Mouse (Mus musculus) embryonic facial prominence, embryonic 11.5 days (tissue): ENCODE results near the gene Gm26897. TPM values are rescaled to one million over a fixed set of nuclear protein-coding genes. Genes with fewer than 3 reads are reported as not detected.

Experiments used
- ATAC-seq: fragments of 200-750 bp; cut with Nextera tagmentation; replicated peaks from 2 replicates; pipeline ENCODE4 v1.8.0; 2017; ENCODE audit warnings: low read depth; ENCODE audit not compliant: insufficient number of reproducible peaks, low FRiP score, low TSS enrichment
- DNase-seq: peaks from one replicate; pipeline ENCODE4 v3.0.0-alpha.2; 2015; ENCODE audit warnings: low spot score
- H3K27ac ChIP-seq: fragments of 300-500 bp; sonication (generic); replicated peaks from 2 replicates; pipeline ENCODE4 v1.5.1; 2014; ENCODE audit warnings: mild to moderate bottlenecking, low read depth, low read length, control low read depth
- H3K27me3 ChIP-seq: fragments of 300-500 bp; sonication (generic); 2 replicates; pipeline ENCODE4 v1.6.1; 2014; ENCODE audit warnings: mild to moderate bottlenecking, low read length, moderate library complexity, mixed read lengths; ENCODE audit not compliant: control insufficient read depth, insufficient read depth
- H3K36me3 ChIP-seq: fragments of 300-500 bp; sonication (generic); replicated peaks from 2 replicates; pipeline ENCODE4 v1.6.1; 2014; ENCODE audit warnings: low read depth, mild to moderate bottlenecking, low read length, moderate library complexity, mixed read lengths; ENCODE audit not compliant: control insufficient read depth, insufficient read depth
- H3K4me1 ChIP-seq: fragments of 300-500 bp; sonication (generic); 2 replicates; pipeline ENCODE4 v1.6.1; 2014; ENCODE audit warnings: low read length, mixed read lengths; ENCODE audit not compliant: control insufficient read depth, insufficient read depth
- H3K4me2 ChIP-seq: fragments of 300-500 bp; sonication (generic); 2 replicates; pipeline ENCODE4 v1.6.1; 2014; ENCODE audit warnings: low read depth, mild to moderate bottlenecking, control low read depth, low read length, moderate library complexity
- H3K4me3 ChIP-seq: fragments of 300-500 bp; sonication (generic); 2 replicates; pipeline ENCODE4 v1.5.1; 2014; ENCODE audit warnings: low read depth, low read length, control low read depth
- H3K9ac ChIP-seq: fragments of 300-500 bp; sonication (generic); replicated peaks from 2 replicates; pipeline ENCODE4 v1.6.1; 2014; ENCODE audit warnings: mild to moderate bottlenecking, control low read depth, low read length
- H3K9me3 ChIP-seq: fragments of 300-500 bp; sonication (generic); replicated peaks from 2 replicates; pipeline ENCODE4 v1.6.1; 2016; ENCODE audit warnings: mild to moderate bottlenecking, low read length, inconsistent platforms, mixed read lengths; ENCODE audit not compliant: control insufficient read depth
- WGBS: fragments of 180-500 bp; shearing (Covaris S2); extraction: QIAGEN DNeasy Blood & Tissue Kit; methylation state at CpG from one replicate; pipeline ENCODE4 v1.1.7; 2014; 5-methylcytosine and 5-hydroxymethylcytosine counted together
- polyA plus RNA-seq: library from polyadenylated mRNA; unstranded; fragments of >200 nt; fragmentation: Nextera tagmentation; extraction: Ambion mirVana; gene quantifications from 2 replicates; pipeline ENCODE4 v1.2.1, GENCODE M21; 2014

Gene Gm26897
- polyA plus RNA-seq, 1 experiment from 2014 or later, result not detected

DNA sequence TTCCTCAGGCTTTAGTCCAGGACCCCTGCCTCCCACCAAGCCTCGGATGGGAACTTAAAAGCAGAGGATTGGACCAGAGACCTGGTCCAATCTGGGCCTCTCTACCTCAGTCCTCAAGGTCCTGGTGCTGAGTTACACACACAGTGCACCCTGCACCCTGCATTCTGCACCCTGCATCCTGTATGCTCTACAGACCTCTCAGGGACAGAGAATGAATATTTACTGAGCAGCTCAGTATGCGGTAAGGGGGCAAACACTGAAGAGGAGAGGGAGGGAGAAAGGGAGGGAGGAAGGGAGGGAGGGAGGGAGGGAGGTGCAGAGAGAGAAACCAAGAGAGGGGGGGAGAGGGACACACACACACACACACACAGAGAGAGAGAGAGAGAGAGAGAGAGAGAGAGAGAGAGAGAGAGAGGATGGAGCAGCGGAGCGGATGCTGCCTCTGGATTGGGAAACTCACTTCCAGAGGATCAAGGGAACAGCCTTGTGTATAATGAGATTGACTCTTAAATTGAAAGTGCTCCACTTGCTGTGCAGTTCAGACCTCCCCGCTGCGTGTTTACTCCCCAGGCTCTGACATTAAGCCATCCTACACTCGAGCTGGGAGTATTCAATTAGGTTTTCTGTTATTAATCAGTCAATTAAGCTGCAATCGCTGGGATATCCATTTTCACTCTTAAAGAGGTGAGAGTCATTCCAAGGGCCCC, 24.4 kb upstream of the Gm26897 start:
- DNase-seq (no peak), ATAC-seq (peak; percentile 44; the same call in 1 of the 2 replicates)
- 25% methylated on average over 8 of the region's 8 CpGs for WGBS
- H3K4me1 ChIP-seq, result no peaks in the 10 kb centered on the region
- H3K27me3 ChIP-seq, result no peaks in the 10 kb centered on the region
- no peak overlapping the region for H3K27ac ChIP-seq
- no peaks in the 10 kb centered on the region for H3K9me3 ChIP-seq
- no peak overlapping the region for H3K9ac ChIP-seq
- H3K4me3 ChIP-seq, result no peak overlapping the region
- no peak overlapping the region for H3K4me2 ChIP-seq
- H3K36me3 ChIP-seq, result no peaks in the 10 kb centered on the region

GRCm38 (mm10) chr5:111719018-111719417, 14.7 kb upstream of the Gm26897 start:
- Histone ChIP-seq H3K36me3 (no peaks in the 10 kb centered on the region), H3K4me2 (no peak overlapping the region), H3K4me1 (no peaks in the 10 kb centered on the region), H3K27ac (no peak overlapping the region), H3K9ac (no peak overlapping the region), H3K9me3 (no peaks in the 10 kb centered on the region), H3K27me3 (no peaks in the 10 kb centered on the region), H3K4me3 (no peak overlapping the region)
- WGBS, result 59% methylated on average over 3 of the region's 3 CpGs
- ATAC-seq (no peak), DNase-seq (no peak)

- H3K4me3 ChIP-seq, result no peak overlapping the region
- H3K27ac ChIP-seq, result no peak overlapping the region
- H3K27me3 ChIP-seq, result no peaks in the 10 kb centered on the region
- no peaks in the 10 kb centered on the region for H3K4me1 ChIP-seq
- H3K9ac ChIP-seq, result no peak overlapping the region
- no peak for DNase-seq
- H3K4me2 ChIP-seq, result no peak overlapping the region
- H3K36me3 ChIP-seq, result no peaks in the 10 kb centered on the region
- H3K9me3 ChIP-seq, result no peaks in the 10 kb centered on the region
- WGBS, result 80% methylated on average over 9 of the region's 9 CpGs
- ATAC-seq, result no peak
Measured at GRCm38 (mm10) chr5:111720726-111721125, 13.0 kb upstream of the Gm26897 start.

GRCm38 (mm10) chr5:111724713-111725112, 9.0 kb upstream of the Gm26897 start:
- H3K27ac ChIP-seq, result no peak overlapping the region
- no peaks in the 10 kb centered on the region for H3K4me1 ChIP-seq
- DNase-seq, result no peak
- ATAC-seq, result 0 out of 2 replicates have a peak, but pooled peaks have one; percentile 8
- no peaks in the 10 kb centered on the region for H3K9me3 ChIP-seq
- WGBS, result 70% methylated on average over 10 of the region's 10 CpGs
- no peak overlapping the region for H3K9ac ChIP-seq
- no peak overlapping the region for H3K4me3 ChIP-seq
- H3K27me3 ChIP-seq, result no peaks in the 10 kb centered on the region
- H3K36me3 ChIP-seq, result no peaks in the 10 kb centered on the region
- no peak overlapping the region for H3K4me2 ChIP-seq

DNA sequence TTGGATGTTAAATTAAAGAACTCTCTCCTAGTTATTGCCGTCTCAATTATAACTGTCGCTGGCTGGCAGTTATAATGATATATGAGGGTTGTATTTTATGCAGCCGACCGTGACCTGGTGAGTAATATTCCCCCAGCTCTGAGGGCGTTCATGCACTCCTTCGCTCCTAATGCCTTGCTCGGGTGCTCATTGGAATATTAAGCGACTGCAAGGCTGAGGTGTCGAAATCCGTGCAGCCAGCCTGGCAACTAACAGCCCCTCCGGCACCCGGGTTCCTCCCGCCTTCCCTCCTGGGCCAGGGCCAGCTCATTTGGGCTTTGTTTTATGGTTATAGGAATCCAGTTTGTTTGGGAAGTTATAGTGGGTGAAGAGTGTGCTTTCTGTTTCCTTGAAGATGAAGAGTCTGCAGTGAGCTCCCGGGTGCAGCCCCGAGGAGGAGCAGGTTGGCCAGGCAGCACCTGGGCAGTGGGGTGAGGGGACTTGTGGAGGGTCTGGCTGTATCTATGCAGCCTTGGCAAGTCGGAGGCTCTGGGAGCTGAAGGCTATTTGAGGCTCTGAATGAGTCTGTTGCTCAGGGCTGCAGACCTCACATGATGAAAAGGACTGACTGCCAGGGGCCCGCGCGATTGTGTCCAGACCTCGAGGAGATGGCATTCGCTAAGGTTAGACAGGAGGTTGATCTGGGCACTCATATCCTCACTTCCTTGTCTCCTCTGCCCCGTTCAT, 8.4 kb upstream of the Gm26897 start:
- Histone ChIP-seq H3K9me3 (no peaks in the 10 kb centered on the region), H3K4me3 (no peak overlapping the region), H3K27ac (no peak overlapping the region), H3K9ac (no peak overlapping the region), H3K36me3 (no peaks in the 10 kb centered on the region), H3K4me2 (no peak overlapping the region), H3K27me3 (no peaks in the 10 kb centered on the region), H3K4me1 (no peaks in the 10 kb centered on the region)
- WGBS, result 57% methylated on average over 22 of the region's 22 CpGs
- DNase-seq (no peak), ATAC-seq (no peak)

GRCm38 (mm10) chr5:111728411-111728810, 5.3 kb upstream of the Gm26897 start:
- Histone ChIP-seq H3K27ac (no peak overlapping the region), H3K4me3 (no peak overlapping the region), H3K27me3 (no peaks in the 10 kb centered on the region), H3K36me3 (no peaks in the 10 kb centered on the region), H3K9me3 (no peaks in the 10 kb centered on the region), H3K4me1 (no peaks in the 10 kb centered on the region), H3K4me2 (no peak overlapping the region), H3K9ac (no peak overlapping the region)
- DNase-seq (no peak), ATAC-seq (no peak)
- 74% methylated on average over 4 of the region's 4 CpGs for WGBS

GRCm38 (mm10) chr5:111730560-111731167, 3.1 kb upstream of the Gm26897 start:
- no peaks in the 10 kb centered on the region for H3K4me1 ChIP-seq
- DNase-seq (no peak), ATAC-seq (no peak)
- no peak overlapping the region for H3K27ac ChIP-seq
- 34% methylated on average over 16 of the region's 16 CpGs for WGBS
- H3K4me3 ChIP-seq, result no peak overlapping the region
- H3K9ac ChIP-seq, result no peak overlapping the region
- H3K9me3 ChIP-seq, result no peaks in the 10 kb centered on the region
- H3K27me3 ChIP-seq, result no peaks in the 10 kb centered on the region
- no peaks in the 10 kb centered on the region for H3K36me3 ChIP-seq
- H3K4me2 ChIP-seq, result no peak overlapping the region

DNA sequence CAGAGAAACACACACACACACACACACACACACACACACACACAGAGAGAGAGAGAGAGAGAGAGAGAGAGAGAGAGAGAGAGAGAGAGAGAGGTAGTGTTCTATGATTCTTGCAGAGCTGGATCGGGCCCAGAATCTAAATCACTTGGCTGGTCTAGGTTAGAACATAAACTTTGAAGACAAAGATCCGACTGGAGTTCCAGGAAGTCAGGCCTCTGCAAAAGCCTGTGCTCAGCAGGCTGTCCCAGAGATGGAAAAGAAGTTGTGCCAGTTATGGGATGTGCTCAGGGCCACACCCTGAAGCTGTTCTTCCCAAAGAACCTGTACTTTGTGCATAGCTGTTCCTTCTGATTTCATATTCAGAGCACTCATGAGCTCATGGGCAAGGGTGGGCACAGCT, 1.5 kb upstream of the Gm26897 start:
- DNase-seq (no peak), ATAC-seq (no peak)
- H3K4me2 ChIP-seq, result no peak overlapping the region
- 73% methylated on average over 2 of the region's 2 CpGs for WGBS
- H3K4me3 ChIP-seq, result no peak overlapping the region
- no peaks in the 10 kb centered on the region for H3K27me3 ChIP-seq
- no peaks in the 10 kb centered on the region for H3K36me3 ChIP-seq
- H3K9me3 ChIP-seq, result no peaks in the 10 kb centered on the region
- no peak overlapping the region for H3K9ac ChIP-seq
- H3K4me1 ChIP-seq, result no peaks in the 10 kb centered on the region
- no peak overlapping the region for H3K27ac ChIP-seq
